Mouse (Mus musculus): ENCODE measurements around the gene Ebf1.

GRCm38 (mm10) chr11:44899965-44900364, 282.8 kb downstream of the Ebf1 start:
- TF ChIP-seq EP300 (IDR thresholded peaks at IDR 0.05; ENCODE audit: low read depth): no peak
- no peak for TF ChIP-seq CTCF (IDR thresholded peaks at IDR 0.05; ENCODE audit: low read depth)
